In the genomic region with DNA sequence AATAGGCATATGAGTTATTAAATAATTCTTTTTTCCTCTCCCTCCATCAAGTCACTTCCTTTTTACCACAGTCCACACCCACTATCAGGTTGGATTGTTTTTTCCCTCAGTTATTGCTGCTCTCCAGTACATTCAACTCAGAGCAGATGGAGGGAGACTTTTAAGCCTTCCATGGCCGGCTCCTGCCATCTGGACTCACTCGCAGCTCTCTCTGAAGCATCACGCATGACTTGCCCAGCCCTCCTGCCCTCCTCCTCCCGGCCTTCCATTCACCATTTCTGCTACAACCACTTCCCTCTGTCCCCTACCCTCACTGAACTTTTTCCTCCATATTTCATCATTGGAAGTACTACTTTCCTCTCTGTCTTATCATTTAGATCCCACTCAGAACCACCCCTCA, we compare ENCODE assay signal across 30 mouse cellular contexts. TPM values are rescaled to one million over a fixed set of nuclear protein-coding genes. Genes with fewer than 3 reads are reported as not detected.
DNase-seq lines count a peak whose midpoint lies in the region; ATAC-seq and TF ChIP-seq lines count a peak whose summit lies in the region.
"Had no signal": no experiment of that assay in that cellular context is flagged by ENCODE, and none has a peak within 500 bp of the region (broad histone marks: within the 10 kb centered on the region; RNA-seq: fewer than 3 reads in every experiment).

No protein-coding gene starts in this region.

- H3K27me3 ChIP-seq in cerebellum, adult 2 months (ENCODE audit: control insufficient read depth, insufficient read depth, low read length), result no peaks in the 10 kb centered on the region
- H3K27me3 ChIP-seq: embryonic facial prominence, embryonic 13.5 days; forebrain, embryonic 15.5 days; midbrain, embryonic 13.5 days; neural tube, embryonic 13.5 days; Patski had no signal

- no peak overlapping the region for H3K4me3 ChIP-seq in cerebellum, adult 2 months (replicated peaks; ENCODE audit: insufficient read depth, low read depth, low read length)
- H3K4me3 ChIP-seq: embryonic facial prominence, embryonic 13.5 days; forebrain, embryonic 15.5 days; limb, embryonic 10.5 days; midbrain, embryonic 13.5 days; neural tube, embryonic 13.5 days had no signal

- H3K27ac ChIP-seq in cerebellum, adult 2 months (ENCODE audit: insufficient read depth, low read length), result peak overlapping the region; percentile 63; the same call in 1 of the 2 replicates
- H3K27ac ChIP-seq: embryonic facial prominence, embryonic 13.5 days; forebrain, embryonic 15.5 days; limb, embryonic 10.5 days; midbrain, embryonic 13.5 days; neural tube, embryonic 13.5 days; stomach, postnatal 0 days had no signal

- intact Hi-C loops in gastrocnemius, postnatal 36 days (cut with DNase I), result no loop called here

- H3K4me1 ChIP-seq in cerebellum, adult 2 months (ENCODE audit: control insufficient read depth, insufficient read depth, low read length), result peaks cover 15% of the 10 kb centered on the region
- H3K4me1 ChIP-seq: embryonic facial prominence, embryonic 13.5 days; forebrain, embryonic 15.5 days; limb, embryonic 10.5 days; midbrain, embryonic 13.5 days; neural tube, embryonic 13.5 days had no signal

- no peak for DNase-seq in frontal cortex, postnatal 25 days (ENCODE audit: low spot score in 2 of 2)
- DNase-seq in brain, adult 2 months (ENCODE audit: low read depth, low spot score), result peak; percentile 96
- peak; percentile 69 to 83 for DNase-seq in cerebellum, adult 2 months
- peak; percentile 65 to 72 for DNase-seq in cerebellum, postnatal 36 days
- DNase-seq in gastrocnemius, postnatal 36 days, result no peak
- no peak for DNase-seq in adrenal gland, adult 8-10 months
- no peak for DNase-seq in thymus, postnatal 4 days
- DNase-seq: adrenal gland, postnatal 36 days; heart, adult 18-20 months; heart, postnatal 36 days; kidney, adult 2 months; kidney, postnatal 10 days; liver, postnatal 0 days; lung, postnatal 10 days; thymus, postnatal 14 days had no signal

- TF ChIP-seq CTCF in cerebellum, adult 2 months (IDR thresholded peaks at IDR 0.05; ENCODE audit: borderline replicate concordance, insufficient read depth, low read depth, low read length), result no peak; the same call in 1 of the 2 replicates

- TF ChIP-seq POLR2A in cerebellum, adult 2 months (IDR thresholded peaks at IDR 0.05; ENCODE audit: borderline replicate concordance, insufficient read depth, low read length), result no peak

- peak; percentile 56 for ATAC-seq in frontal cortex, adult (ENCODE audit: low TSS enrichment)
- ATAC-seq: CD4-positive, CD25-positive, alpha-beta regulatory T cell, adult 4 months; forebrain, embryonic 15.5 days; inflammation-experienced regulatory T-cells, adult 6 months; liver, postnatal 0 days; midbrain, embryonic 13.5 days; Patski had no signal

- WGBS in cerebellum, adult 2 months, result 11% methylated on average over 4 of the region's 4 CpGs

RNA-seq across cellular contexts. Expression of a gene that starts 19.2 kb away (rescaled TPM):
- 0.05 and 0.06 TPM in 2 replicates for polyA plus RNA-seq in cerebellum, adult 2 months (2012; rRNA removed)
- total RNA-seq in gastrocnemius, postnatal 36 days (2021), result 100 to 1,000 TPM; 206 to 260 TPM
- under 1 TPM in 1 of 4 experiments, not detected in 3; 0.35 TPM for total RNA-seq in adrenal gland, adult 8-10 months (2022)
- total RNA-seq: ES-E14; layer of hippocampus, adult 8-10 months; left cerebral cortex, adult 18-20 months; megakaryocyte progenitor cell, adult 5-6 weeks had no signal
- polyA plus RNA-seq: CD4-positive, CD25-positive, alpha-beta regulatory T cell, adult 4 months; forebrain, embryonic 15.5 days; inflammation-experienced regulatory T-cells, adult 6 months; liver, adult 2 months; midbrain, embryonic 13.5 days; Patski; stomach, postnatal 0 days had no signal

RNA-seq across cellular contexts. Expression of a gene that starts 48.1 kb away (rescaled TPM):
- polyA plus RNA-seq in cerebellum, adult 2 months (2012; rRNA removed), result 46.8 and 48.7 TPM in 2 replicates
- total RNA-seq in gastrocnemius, postnatal 36 days (2021), result 10 to 100 TPM; 15.0 to 16.5 TPM
- 10 to 100 TPM; 58.4 to 74.0 (median 63.4) TPM for total RNA-seq in adrenal gland, adult 8-10 months (2022)

Comparison
In these comparisons a context has a peak if more than half of its experiments do, and no peak if none do; other contexts are left out.
1. DNase-seq: peak in brain, adult 2 months (single experiment), cerebellum, adult 2 months (2 of 2) and cerebellum, postnatal 36 days (2 of 2); none in frontal cortex, postnatal 25 days (0 of 2), gastrocnemius, postnatal 36 days (0 of 2), adrenal gland, adult 8-10 months (single experiment) and thymus, postnatal 4 days (single experiment).
2. RNA of a gene that starts 19.2 kb away (total RNA-seq): 206 to 260 TPM in gastrocnemius, postnatal 36 days; 0.35 TPM in adrenal gland, adult 8-10 months; every median in the first group is over 100 times any median in the second.